Mouse (Mus musculus) kidney, postnatal 0 days (tissue): ENCODE measurements around the gene Ephb1. TPM values are rescaled to one million over a fixed set of nuclear protein-coding genes. Genes with fewer than 3 reads are reported as not detected.
A peak's percentile ranks its signal among the peaks of the same experiment; 100 is the strongest.

Source experiments
- ATAC-seq: fragments of 200-750 bp; cut with Nextera tagmentation; replicated peaks from 2 replicates; pipeline ENCODE4 v1.8.0; 2017; ENCODE audit warnings: low read depth, moderate number of reproducible peaks, moderate TSS enrichment, moderate library complexity; ENCODE audit not compliant: low FRiP score
- DNase-seq: peaks from one replicate; pipeline ENCODE4 v3.0.0-alpha.2; 2016; ENCODE audit warnings: low spot score
- H3K27ac ChIP-seq: fragments of 300-500 bp; sonication (generic); 2 replicates; pipeline ENCODE4 v1.5.1; 2014; ENCODE audit warnings: mild to moderate bottlenecking
- H3K27me3 ChIP-seq: fragments of 300-500 bp; sonication (generic); 2 replicates; pipeline ENCODE4 v1.6.1; 2014; ENCODE audit warnings: low read length, mixed read lengths; ENCODE audit not compliant: insufficient read depth
- H3K36me3 ChIP-seq: fragments of 300-500 bp; sonication (generic); 2 replicates; pipeline ENCODE4 v1.6.1; 2014; ENCODE audit warnings: low read length, mixed read lengths; ENCODE audit not compliant: insufficient read depth
- H3K4me1 ChIP-seq: fragments of 300-500 bp; sonication (generic); replicated peaks from 2 replicates; pipeline ENCODE4 v1.6.1; 2014; ENCODE audit warnings: antibody characterized with exemption, low read length, mixed read lengths; ENCODE audit not compliant: insufficient read depth
- H3K4me2 ChIP-seq: fragments of 300-500 bp; sonication (generic); 2 replicates; pipeline ENCODE4 v1.6.1; 2014; ENCODE audit warnings: mild to moderate bottlenecking, low read length, moderate library complexity, mixed read lengths
- H3K4me3 ChIP-seq: fragments of 300-500 bp; sonication (generic); replicated peaks from 2 replicates; pipeline ENCODE4 v1.5.1; 2014; ENCODE audit warnings: low read depth, low read length
- H3K9ac ChIP-seq: fragments of 300-500 bp; sonication (generic); 2 replicates; pipeline ENCODE4 v1.6.1; 2014; ENCODE audit warnings: low read depth, low read length
- H3K9me3 ChIP-seq: fragments of 300-500 bp; sonication (generic); replicated peaks from 2 replicates; pipeline ENCODE4 v1.6.1; 2016; ENCODE audit warnings: low read length, inconsistent platforms, mixed read lengths
- CTCF ChIP-seq: IDR thresholded peaks from 2 replicates; pipeline ENCODE4 v1.5.1; 2016; ENCODE audit warnings: antibody characterized with exemption, low read depth, mild to moderate bottlenecking, moderate library complexity
- WGBS: fragments of 180-500 bp; shearing (Covaris S2); extraction: QIAGEN DNeasy Blood & Tissue Kit; methylation state at CpG from one replicate; pipeline ENCODE4 v1.1.7; 2014; 5-methylcytosine and 5-hydroxymethylcytosine counted together
- polyA plus RNA-seq: library from polyadenylated mRNA; unstranded; fragments of >200 nt; fragmentation: Nextera tagmentation; extraction: Ambion mirVana; gene quantifications from 2 replicates; pipeline ENCODE4 v1.2.1, GENCODE M21; 2015

Ephb1 gene
- polyA plus RNA-seq, 1 experiment from 2014 or later: 4.2 TPM

- no peaks in the 10 kb centered on the region for H3K4me1 ChIP-seq
- no peaks in the 10 kb centered on the region for H3K9me3 ChIP-seq
- DNase-seq (no peak), ATAC-seq (no peak)
- 89% methylated on average over 6 of the region's 6 CpGs for WGBS
- no peaks in the 10 kb centered on the region for H3K27me3 ChIP-seq
- H3K27ac ChIP-seq: no peak overlapping the region
- H3K9ac ChIP-seq: no peak overlapping the region
- H3K4me3 ChIP-seq: no peak overlapping the region
- no peaks in the 10 kb centered on the region for H3K36me3 ChIP-seq
- no peak for TF ChIP-seq CTCF
- no peak overlapping the region for H3K4me2 ChIP-seq
Observed at GRCm38 (mm10) chr9:102196856-102197255, 157.6 kb downstream of the Ephb1 start.

GRCm38 (mm10) chr9:102194063-102194462, 160.4 kb downstream of the Ephb1 start:
- no peaks in the 10 kb centered on the region for H3K4me1 ChIP-seq
- H3K36me3 ChIP-seq: no peaks in the 10 kb centered on the region
- no peak overlapping the region for H3K9ac ChIP-seq
- ATAC-seq: no peak
- H3K27ac ChIP-seq: no peak overlapping the region
- WGBS: 72% methylated on average over 4 of the region's 4 CpGs
- TF ChIP-seq CTCF: no peak
- no peak overlapping the region for H3K4me2 ChIP-seq
- no peaks in the 10 kb centered on the region for H3K27me3 ChIP-seq
- DNase-seq: no peak
- no peaks in the 10 kb centered on the region for H3K9me3 ChIP-seq
- H3K4me3 ChIP-seq: no peak overlapping the region

DNA sequence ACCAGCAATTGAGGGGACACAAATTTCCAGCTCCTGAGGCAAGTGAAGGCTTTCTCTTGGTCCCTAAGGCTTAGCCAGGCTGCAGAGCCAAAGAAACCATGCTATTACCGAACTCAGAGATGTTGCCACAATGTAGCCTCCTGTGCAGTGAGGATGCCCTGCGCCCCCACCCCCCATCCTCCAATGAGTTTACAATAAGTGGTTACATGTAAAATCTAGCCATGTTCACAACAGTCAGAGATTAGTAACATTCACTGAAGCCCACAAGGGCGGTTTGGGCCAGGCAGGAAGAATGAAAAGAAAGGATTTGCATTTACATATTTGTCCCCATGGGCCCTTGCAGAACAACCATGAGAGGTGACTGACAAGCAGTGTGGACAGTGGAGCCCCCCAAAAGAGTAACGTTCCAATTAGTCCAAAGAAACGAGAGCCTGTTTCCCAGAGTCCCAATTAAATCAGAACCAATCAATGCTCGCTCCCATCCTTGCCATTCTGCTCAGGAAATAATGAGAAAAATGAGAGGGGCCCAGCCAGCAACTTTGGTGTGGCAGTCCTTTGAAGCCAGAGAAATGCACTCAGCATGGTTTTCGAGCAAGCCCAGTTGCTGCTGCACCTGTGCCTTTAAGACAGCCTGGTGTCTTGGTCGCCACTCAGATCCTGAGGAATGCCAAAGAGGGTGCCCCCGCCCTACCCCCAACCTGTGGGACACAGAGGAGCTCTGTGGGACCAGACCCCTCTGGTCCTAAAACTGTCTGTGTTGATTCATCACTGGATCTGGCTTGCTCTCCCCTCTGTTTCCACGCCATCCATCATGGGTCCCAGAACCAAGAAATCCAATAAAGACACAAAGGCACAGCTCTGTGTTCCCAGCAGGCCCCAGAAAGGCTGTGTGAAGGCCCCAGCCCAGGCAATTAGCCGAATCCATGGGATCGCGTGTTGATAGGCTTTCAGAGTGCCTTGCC, 161.5 kb downstream of the Ephb1 start:
- no peak for TF ChIP-seq CTCF
- Histone ChIP-seq H3K27me3 (no peaks in the 10 kb centered on the region), H3K4me3 (no peak overlapping the region), H3K4me2 (no peak overlapping the region), H3K4me1 (no peaks in the 10 kb centered on the region), H3K9ac (no peak overlapping the region), H3K9me3 (no peaks in the 10 kb centered on the region), H3K36me3 (no peaks in the 10 kb centered on the region), H3K27ac (no peak overlapping the region)
- ATAC-seq: no peak
- no peak for DNase-seq
- 55% methylated on average over 13 of the region's 13 CpGs for WGBS

DNA sequence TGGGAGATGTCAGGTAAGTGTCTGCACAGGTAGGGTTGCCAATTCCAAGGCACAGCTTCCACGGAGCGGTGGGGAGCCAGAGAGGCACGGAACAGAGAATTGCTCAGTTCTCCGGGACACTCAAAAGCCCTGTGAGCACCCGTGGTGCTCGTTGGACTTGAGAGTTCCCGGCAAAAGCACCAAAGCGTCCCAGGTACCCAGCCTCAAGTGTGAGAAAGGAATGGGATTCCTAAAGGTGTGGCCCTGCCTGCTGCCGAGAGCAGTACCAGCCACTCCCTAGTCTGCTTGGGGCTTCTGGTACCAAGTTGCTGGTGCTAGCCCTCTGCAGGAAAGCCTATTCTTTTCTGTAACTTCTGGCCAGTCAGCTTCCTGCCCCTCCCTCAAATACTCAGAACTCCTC, 164.4 kb downstream of the Ephb1 start:
- H3K27me3 ChIP-seq: no peaks in the 10 kb centered on the region
- TF ChIP-seq CTCF: no peak
- WGBS: 90% methylated on average over 9 of the region's 9 CpGs
- no peaks in the 10 kb centered on the region for H3K4me1 ChIP-seq
- H3K9me3 ChIP-seq: no peaks in the 10 kb centered on the region
- no peaks in the 10 kb centered on the region for H3K36me3 ChIP-seq
- no peak for ATAC-seq
- no peak overlapping the region for H3K4me2 ChIP-seq
- H3K4me3 ChIP-seq: no peak overlapping the region
- H3K27ac ChIP-seq: no peak overlapping the region
- no peak overlapping the region for H3K9ac ChIP-seq
- DNase-seq: no peak

DNA sequence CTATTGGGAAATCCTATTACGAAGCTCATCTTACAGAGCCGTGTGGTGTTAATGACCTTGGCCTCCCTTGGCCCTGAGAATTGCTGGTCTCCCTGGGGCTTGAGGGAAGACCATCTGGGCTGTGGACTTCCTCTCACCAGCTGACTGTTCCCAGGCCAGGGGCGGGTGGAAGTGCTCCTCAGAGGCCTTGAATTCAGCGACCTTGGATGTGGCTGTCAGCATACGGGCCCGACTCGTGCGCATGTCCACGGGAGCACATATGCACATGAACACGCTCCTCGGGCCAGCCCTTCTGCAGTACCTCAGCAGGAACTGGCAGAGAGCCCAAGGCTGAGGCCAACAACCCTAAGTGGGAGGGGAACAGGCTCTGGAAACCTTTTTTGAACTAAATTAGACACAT, 165.1 kb downstream of the Ephb1 start:
- WGBS: 30% methylated on average over 11 of the region's 11 CpGs
- H3K9ac ChIP-seq: no peak overlapping the region
- H3K4me1 ChIP-seq: no peaks in the 10 kb centered on the region
- no peaks in the 10 kb centered on the region for H3K27me3 ChIP-seq
- H3K9me3 ChIP-seq: no peaks in the 10 kb centered on the region
- ATAC-seq (no peak), DNase-seq (peak; percentile 40)
- H3K4me2 ChIP-seq: no peak overlapping the region
- no peak for TF ChIP-seq CTCF
- no peaks in the 10 kb centered on the region for H3K36me3 ChIP-seq
- no peak overlapping the region for H3K4me3 ChIP-seq
- H3K27ac ChIP-seq: no peak overlapping the region

GRCm38 (mm10) chr9:102183663-102184274, 170.7 kb downstream of the Ephb1 start:
- ATAC-seq: no peak
- Histone ChIP-seq H3K4me2 (no peak overlapping the region), H3K9ac (no peak overlapping the region), H3K27ac (no peak overlapping the region), H3K27me3 (no peaks in the 10 kb centered on the region), H3K4me1 (no peaks in the 10 kb centered on the region), H3K36me3 (no peaks in the 10 kb centered on the region), H3K9me3 (no peaks in the 10 kb centered on the region), H3K4me3 (no peak overlapping the region)
- no peak for TF ChIP-seq CTCF
- WGBS: 75% methylated on average over 22 of the region's 22 CpGs
- no peak for DNase-seq
